Mouse (Mus musculus) brown adipose tissue, adult 24 weeks (tissue): ENCODE data around the gene Hmg20b. TPM values are rescaled to one million over a fixed set of nuclear protein-coding genes. Genes with fewer than 3 reads are reported as not detected.
A peak's percentile ranks its signal among the peaks of the same experiment; 100 is the strongest.

Source experiments
- H3K27ac ChIP-seq: fragments of 200-500 bp; replicated peaks from 2 replicates; pipeline ENCODE4 v1.5.1; 2012; ENCODE audit warnings: low read depth, mild to moderate bottlenecking, low read length
- H3K4me1 ChIP-seq: fragments of 200-500 bp; 2 replicates; pipeline ENCODE4 v1.6.1; 2012; ENCODE audit warnings: low read length, mixed read lengths; ENCODE audit not compliant: control insufficient read depth, insufficient read depth, insufficient read length
- H3K4me3 ChIP-seq: fragments of 200-500 bp; 2 replicates; pipeline ENCODE4 v1.5.1; 2012; ENCODE audit warnings: low read depth, mild to moderate bottlenecking, low read length, moderate library complexity; ENCODE audit not compliant: insufficient read depth
- polyA plus RNA-seq: library from polyadenylated mRNA; stranded (reverse); fragments of >200 nt; gene quantifications from 2 replicates; pipeline ENCODE4 v1.2.4, GENCODE M21; 2012; ENCODE audit not compliant: missing spikeins, insufficient read depth, insufficient read length

The Hmg20b gene
- polyA plus RNA-seq, 1 experiment: 78.7 TPM

- H3K27ac ChIP-seq: peak overlapping the region; percentile 78; the same call in 1 of the 2 replicates
- peaks cover 13% of the 10 kb centered on the region; the same call in 1 of the 2 replicates for H3K4me1 ChIP-seq
- H3K4me3 ChIP-seq: no peak overlapping the region
Measured at GRCm38 (mm10) chr10:81318589-81319329, 31.5 kb downstream of the Hmg20b start.

GRCm38 (mm10) chr10:81317273-81317672 lies 33.0 kb downstream of the Hmg20b start:
- Histone ChIP-seq H3K27ac (no peak overlapping the region), H3K4me1 (peaks cover 13% of the 10 kb centered on the region; the same call in 1 of the 2 replicates), H3K4me3 (peak overlapping the region; percentile 38; the same call in 1 of the 2 replicates)

- H3K27ac ChIP-seq: no peak overlapping the region
Measured at GRCm38 (mm10) chr10:81316338-81317060, 33.8 kb downstream of the Hmg20b start.

GRCm38 (mm10) chr10:81315587-81315986 lies 34.7 kb downstream of the Hmg20b start:
- Histone ChIP-seq H3K4me3 (no peak overlapping the region), H3K4me1 (peaks cover 11% of the 10 kb centered on the region; the same call in 1 of the 2 replicates), H3K27ac (no peak overlapping the region)

More at GRCm38 (mm10) chr10:81316338-81317060, 33.8 kb downstream of the Hmg20b start:
- H3K4me3 ChIP-seq: no peak overlapping the region
- peaks cover 11% of the 10 kb centered on the region; the same call in 1 of the 2 replicates for H3K4me1 ChIP-seq

GRCm38 (mm10) chr10:81314201-81314600 lies 36.1 kb downstream of the Hmg20b start:
- no peak overlapping the region for H3K4me3 ChIP-seq
- no peak overlapping the region for H3K27ac ChIP-seq
- 0 out of 2 replicates have a peak, but pooled peaks cover 5% of the 10 kb centered on the region for H3K4me1 ChIP-seq

GRCm38 (mm10) chr10:81313581-81313980 lies 36.7 kb downstream of the Hmg20b start:
- Histone ChIP-seq H3K4me1 (0 out of 2 replicates have a peak, but pooled peaks cover 3% of the 10 kb centered on the region), H3K4me3 (no peak overlapping the region), H3K27ac (no peak overlapping the region)

GRCm38 (mm10) chr10:81309571-81309970 lies 40.7 kb downstream of the Hmg20b start:
- H3K4me3 ChIP-seq: no peak overlapping the region
- no peaks in the 10 kb centered on the region for H3K4me1 ChIP-seq
- no peak overlapping the region for H3K27ac ChIP-seq

- peaks cover 16% of the 10 kb centered on the region for H3K4me1 ChIP-seq
- no peak overlapping the region for H3K4me3 ChIP-seq
- H3K27ac ChIP-seq: no peak overlapping the region
Measured at GRCm38 (mm10) chr10:81306837-81307682, 43.2 kb downstream of the Hmg20b start.

- H3K4me1 ChIP-seq: peaks cover 19% of the 10 kb centered on the region
- H3K27ac ChIP-seq: no peak overlapping the region
- no peak overlapping the region for H3K4me3 ChIP-seq
Measured at GRCm38 (mm10) chr10:81306173-81306668, 44.1 kb downstream of the Hmg20b start.

- Histone ChIP-seq H3K4me3 (no peak overlapping the region), H3K4me1 (peaks cover 20% of the 10 kb centered on the region), H3K27ac (no peak overlapping the region)
Measured at GRCm38 (mm10) chr10:81305663-81306062, 44.6 kb downstream of the Hmg20b start.

GRCm38 (mm10) chr10:81304597-81305238 lies 45.6 kb downstream of the Hmg20b start:
- peaks cover 28% of the 10 kb centered on the region for H3K4me1 ChIP-seq
- H3K27ac ChIP-seq: no peak overlapping the region
- no peak overlapping the region for H3K4me3 ChIP-seq

- H3K4me3 ChIP-seq: no peak overlapping the region
- no peak overlapping the region for H3K27ac ChIP-seq
- peaks cover 33% of the 10 kb centered on the region for H3K4me1 ChIP-seq
Measured at GRCm38 (mm10) chr10:81303761-81304160, 46.5 kb downstream of the Hmg20b start.

GRCm38 (mm10) chr10:81303258-81303657 lies 47.0 kb downstream of the Hmg20b start:
- Histone ChIP-seq H3K4me1 (peaks cover 38% of the 10 kb centered on the region), H3K4me3 (no peak overlapping the region), H3K27ac (0 out of 2 replicates have a peak overlapping the region, but pooled peaks have one; percentile 16)

GRCm38 (mm10) chr10:81302781-81303218 lies 47.5 kb downstream of the Hmg20b start:
- Histone ChIP-seq H3K27ac (0 out of 2 replicates have a peak overlapping the region, but pooled peaks have one; percentile 14), H3K4me1 (peaks cover 41% of the 10 kb centered on the region), H3K4me3 (no peak overlapping the region)
